Mouse (Mus musculus) liver, adult 2 months (tissue): ENCODE measurements around the gene Dcn. TPM values are rescaled to one million over a fixed set of nuclear protein-coding genes. Genes with fewer than 3 reads are reported as not detected.

ENCODE experiments used
- DNase-seq: peaks from one replicate; pipeline ENCODE4 v3.0.0-alpha.2; 2011; ENCODE audit warnings: low read depth, low spot score; ENCODE audit errors: extremely low read depth
- H3K27ac ChIP-seq: fragments of 200-500 bp; replicated peaks from 2 replicates; pipeline ENCODE4 v1.5.1; 2012; ENCODE audit warnings: low read depth, mild to moderate bottlenecking, control low read depth, inconsistent platforms, low read length; ENCODE audit not compliant: insufficient read depth
- H3K27me3 ChIP-seq: fragments of 200-500 bp; 2 replicates; pipeline ENCODE4 v1.6.1; 2012; ENCODE audit warnings: mild to moderate bottlenecking, moderate library complexity, low read length, inconsistent platforms; ENCODE audit not compliant: control insufficient read depth, insufficient read depth
- H3K36me3 ChIP-seq: fragments of 200-500 bp; 2 replicates; pipeline ENCODE4 v1.6.1; 2012; ENCODE audit warnings: low read length, inconsistent platforms; ENCODE audit not compliant: control insufficient read depth, insufficient read depth
- H3K4me1 ChIP-seq: fragments of 200-500 bp; 2 replicates; pipeline ENCODE4 v1.6.1; 2011; ENCODE audit warnings: low read length; ENCODE audit not compliant: control insufficient read depth, insufficient read depth
- H3K4me3 ChIP-seq: fragments of 200-500 bp; 2 replicates; pipeline ENCODE4 v1.5.1; 2011; ENCODE audit warnings: low read depth, mild to moderate bottlenecking, control low read depth, low read length, moderate library complexity; ENCODE audit not compliant: insufficient read depth
- H3K79me2 ChIP-seq: fragments of 200-500 bp; 2 replicates; pipeline ENCODE4 v1.6.1; 2012; ENCODE audit warnings: inconsistent platforms, mild to moderate bottlenecking, low read length, moderate library complexity; ENCODE audit not compliant: control insufficient read depth, insufficient read depth
- H3K9ac ChIP-seq: fragments of 200-500 bp; 2 replicates; pipeline ENCODE4 v1.6.1; 2012; ENCODE audit warnings: low read depth, mild to moderate bottlenecking, control low read depth, inconsistent platforms, low read length
- CTCF ChIP-seq: fragments of 200-500 bp; IDR thresholded peaks from 2 replicates; pipeline ENCODE4 v1.5.1; 2011; ENCODE audit warnings: low read depth, low read length, control low read depth
- POLR2A ChIP-seq: fragments of 200-500 bp; IDR thresholded peaks from 2 replicates; pipeline ENCODE4 v1.6.1; 2011; ENCODE audit warnings: low read length, control low read depth; ENCODE audit not compliant: insufficient read depth; ENCODE audit errors: extremely low read depth
- WGBS: fragments of 180-500 bp; shearing (Covaris S2); methylation state at CpG from one replicate; pipeline ENCODE4 v1.1.7; 2018; 5-methylcytosine and 5-hydroxymethylcytosine counted together
- polyA plus RNA-seq: library from polyadenylated mRNA; depleted of rRNA; stranded (reverse); fragments of >200 nt; gene quantifications from 2 replicates; pipeline ENCODE4 v1.2.3, GENCODE M21; 2012
- total RNA-seq: library from RNA; depleted of rRNA; stranded (reverse); fragments of >200 nt; gene quantifications from 2 replicates; pipeline ENCODE4 v1.2.3, GENCODE M21; 2014

Dcn gene
- total and polyA plus RNA-seq, 2 experiments, result 90.9 to 182 TPM

DNA sequence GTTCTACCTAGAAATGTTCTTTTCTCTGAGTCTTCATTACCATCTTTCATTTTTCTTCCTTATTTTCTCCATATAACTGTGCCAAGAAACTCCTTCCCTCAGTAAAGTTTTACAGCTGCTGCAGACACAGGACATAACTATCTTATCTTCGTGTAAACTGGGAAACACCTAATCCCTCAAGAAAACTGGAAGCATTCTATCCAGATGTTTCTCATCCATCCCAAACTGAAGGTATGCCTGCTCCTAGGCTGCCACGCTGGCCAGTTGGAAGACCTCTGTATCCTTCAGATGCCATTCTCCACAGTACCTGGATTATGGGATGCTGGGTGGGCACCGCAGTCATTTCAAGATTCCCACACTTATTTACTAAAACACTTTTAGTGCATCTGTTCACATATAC lies 44.0 kb downstream of the Dcn start:
- TF ChIP-seq CTCF, result no peak
- no peak for TF ChIP-seq POLR2A
- no peak overlapping the region for H3K9ac ChIP-seq
- H3K27ac ChIP-seq, result no peak overlapping the region
- no peak overlapping the region for H3K4me3 ChIP-seq
- no peaks in the 10 kb centered on the region for H3K4me1 ChIP-seq
- H3K27me3 ChIP-seq, result no peaks in the 10 kb centered on the region
- DNase-seq, result no peak
- no peaks in the 10 kb centered on the region for H3K36me3 ChIP-seq
- no peaks in the 10 kb centered on the region for H3K79me2 ChIP-seq
- WGBS, result 83% methylated on average over 3 of the region's 3 CpGs

DNA sequence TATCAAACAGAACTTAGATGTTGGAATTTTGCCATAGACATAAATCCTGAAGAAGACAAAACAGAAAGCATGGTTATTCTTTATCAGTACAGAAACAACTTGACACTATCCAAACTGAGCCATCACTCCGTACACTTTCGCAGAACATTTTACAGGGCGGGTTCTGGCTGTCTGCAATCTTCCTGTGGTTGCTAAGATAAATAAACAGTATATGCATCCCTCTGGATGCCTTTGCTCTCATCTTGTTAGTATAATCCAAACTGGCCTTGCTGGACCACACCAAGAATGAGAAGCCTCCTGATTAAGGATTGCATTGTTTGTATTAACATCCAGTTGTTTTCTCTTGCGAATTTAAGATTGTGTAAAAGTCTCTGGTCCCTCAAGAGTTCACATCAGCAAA lies 56.3 kb downstream of the Dcn start:
- Histone ChIP-seq H3K4me3 (no peak overlapping the region), H3K4me1 (no peaks in the 10 kb centered on the region), H3K79me2 (no peaks in the 10 kb centered on the region), H3K27me3 (no peaks in the 10 kb centered on the region), H3K36me3 (no peaks in the 10 kb centered on the region), H3K27ac (no peak overlapping the region), H3K9ac (no peak overlapping the region)
- WGBS, result 77% methylated on average over 4 of the region's 4 CpGs
- peak; percentile 6 for DNase-seq
- TF ChIP-seq CTCF (no peak), POLR2A (no peak)

DNA sequence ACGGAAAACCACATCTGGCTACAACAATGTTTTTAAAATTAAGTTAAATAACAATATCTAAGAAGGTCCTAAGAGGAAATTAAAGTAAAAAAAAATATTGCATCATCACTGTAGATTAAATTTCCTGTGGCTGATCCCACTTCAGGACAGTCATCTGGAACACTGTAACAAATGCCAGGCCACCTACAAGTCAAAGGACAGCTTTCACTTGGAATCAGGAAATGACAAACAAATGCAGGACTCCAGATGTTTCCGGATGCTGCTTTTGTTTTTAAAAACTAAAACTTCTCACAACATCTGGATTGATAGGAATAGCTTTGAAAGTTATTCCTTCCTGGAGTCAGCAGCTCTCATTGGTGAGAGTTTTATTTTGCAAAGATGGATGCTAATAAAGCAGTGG lies 57.5 kb downstream of the Dcn start:
- Histone ChIP-seq H3K27me3 (no peaks in the 10 kb centered on the region), H3K27ac (no peak overlapping the region), H3K79me2 (no peaks in the 10 kb centered on the region), H3K4me1 (no peaks in the 10 kb centered on the region), H3K9ac (no peak overlapping the region), H3K36me3 (no peaks in the 10 kb centered on the region), H3K4me3 (no peak overlapping the region)
- DNase-seq, result no peak
- 67% methylated on average over 2 of the region's 2 CpGs for WGBS
- no peak for TF ChIP-seq POLR2A
- TF ChIP-seq CTCF, result no peak

DNA sequence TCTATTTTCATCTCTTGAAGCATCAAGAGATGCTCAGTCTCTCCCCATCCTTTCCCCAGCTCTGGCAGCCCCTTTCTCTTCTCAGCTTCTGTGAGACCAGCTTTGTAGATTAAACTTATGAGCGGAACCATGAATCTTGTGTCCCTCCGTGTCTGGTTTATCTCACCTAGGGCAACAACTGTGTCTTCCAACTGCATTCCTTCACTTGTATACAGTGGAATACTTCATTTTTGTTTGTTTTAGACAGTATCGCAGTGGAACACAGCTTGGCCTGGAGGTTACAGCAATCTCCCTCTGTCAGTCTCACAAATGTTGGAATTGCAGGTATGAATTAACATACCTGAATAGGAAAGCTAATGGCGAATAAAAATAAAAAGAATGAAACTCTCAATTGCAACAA lies 58.8 kb downstream of the Dcn start:
- Histone ChIP-seq H3K9ac (no peak overlapping the region), H3K27ac (no peak overlapping the region), H3K4me1 (no peaks in the 10 kb centered on the region), H3K4me3 (no peak overlapping the region), H3K27me3 (no peaks in the 10 kb centered on the region), H3K36me3 (no peaks in the 10 kb centered on the region), H3K79me2 (no peaks in the 10 kb centered on the region)
- 93% methylated on average over 4 of the region's 4 CpGs for WGBS
- TF ChIP-seq CTCF (no peak), POLR2A (no peak)
- no peak for DNase-seq

DNA sequence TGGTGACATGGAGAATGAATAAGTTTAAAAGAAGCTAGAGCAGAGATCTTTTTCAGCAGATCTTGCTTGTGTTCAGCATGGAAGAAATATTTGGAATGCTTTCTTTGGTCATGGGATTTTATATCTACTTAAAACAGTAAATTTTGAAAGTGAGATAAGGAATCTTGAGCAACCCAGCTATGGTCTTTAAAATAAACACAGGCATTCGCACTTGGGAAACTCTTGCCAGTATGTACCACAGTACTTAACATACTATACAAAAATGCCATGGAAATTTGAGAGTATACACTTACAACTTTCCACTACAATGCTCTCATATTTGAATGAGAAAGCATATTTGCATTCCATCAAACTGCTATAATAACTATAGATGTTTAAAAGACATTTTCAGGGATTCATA lies 68.3 kb downstream of the Dcn start:
- no peak overlapping the region for H3K27ac ChIP-seq
- H3K79me2 ChIP-seq, result no peaks in the 10 kb centered on the region
- H3K9ac ChIP-seq, result no peak overlapping the region
- TF ChIP-seq CTCF (no peak), POLR2A (no peak)
- no peak for DNase-seq
- H3K4me1 ChIP-seq, result no peaks in the 10 kb centered on the region
- no peaks in the 10 kb centered on the region for H3K36me3 ChIP-seq
- no peak overlapping the region for H3K4me3 ChIP-seq
- 49% methylated on average over 1 of the region's 1 CpGs for WGBS
- no peaks in the 10 kb centered on the region for H3K27me3 ChIP-seq

DNA sequence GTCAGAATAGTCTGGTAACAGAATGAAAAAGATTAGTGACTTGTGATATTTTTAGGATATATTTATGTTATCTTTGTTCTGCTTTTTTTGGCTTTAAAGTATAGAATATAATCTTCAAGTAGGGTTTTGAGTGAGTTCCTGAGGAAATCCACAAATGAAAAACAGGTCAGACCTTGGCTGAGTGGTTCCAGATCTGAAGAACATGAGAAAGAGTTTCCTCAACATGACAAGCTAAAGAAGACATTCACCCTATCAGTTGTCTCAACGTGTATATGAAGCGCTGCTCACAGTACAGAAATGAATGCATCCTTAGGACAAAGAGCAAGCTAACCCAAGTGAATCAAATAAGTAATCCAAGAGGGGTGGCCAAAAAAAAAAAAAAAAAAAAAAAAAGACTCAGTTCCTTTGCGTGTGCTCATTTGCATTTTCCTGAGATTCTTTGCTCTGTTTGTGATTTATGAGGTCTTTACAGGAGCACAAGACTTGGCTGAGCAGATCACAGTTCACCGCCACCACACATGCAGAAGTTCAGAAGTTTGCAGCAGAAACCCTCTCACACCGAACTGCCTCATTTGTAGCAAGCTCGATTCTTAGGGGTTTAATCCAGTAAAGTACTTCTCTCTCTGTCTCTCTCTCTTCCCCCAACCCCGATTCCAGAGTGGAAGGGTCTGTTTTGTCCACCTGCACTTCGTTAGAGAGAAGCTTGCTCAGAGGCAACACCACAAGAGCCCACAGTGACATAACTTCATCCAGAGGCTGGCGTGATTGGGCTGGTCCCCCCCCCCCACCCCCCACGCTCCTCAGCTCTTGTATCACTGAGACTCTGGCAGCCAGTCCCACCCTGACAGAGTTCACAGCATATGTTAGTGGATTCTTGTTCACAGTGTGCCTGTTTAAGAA lies 85.8 kb downstream of the Dcn start, which contains the start of gene Lum:
TSS of gene Lum (plus strand) at position 172 of the 900 bp plus-strand sequence.
- WGBS, result 67% methylated on average over 10 of the region's 10 CpGs
- no peak for TF ChIP-seq POLR2A
- no peak for TF ChIP-seq CTCF
- Histone ChIP-seq H3K9ac (no peak within 1 kb of the TSS), H3K79me2 (no peaks in the 10 kb centered on the region), H3K27ac (no peak within 1 kb of the TSS), H3K27me3 (no peaks in the 10 kb centered on the region), H3K36me3 (no peaks in the 10 kb centered on the region), H3K4me1 (no peaks in the 10 kb centered on the region), H3K4me3 (no peak within 1 kb of the TSS)
- DNase-seq, result no peak
